Mouse (Mus musculus) heart, postnatal 14 days (tissue): ENCODE data around the gene Zswim3. TPM values are rescaled to one million over a fixed set of nuclear protein-coding genes. Genes with fewer than 3 reads are reported as not detected.
"Not testable (repeated sequence)": the region's sequence is repeated elsewhere in the genome, so short reads cannot be mapped to it uniquely, and the experiment has no call there.

Experiments
- DNase-seq, 2 experiments: peaks; one replicate each; pipeline ENCODE4 v3.0.0; 2021 to 2022
- intact Hi-C: fragments of 180-260 bp; cut with DNase I; formaldehyde crosslinking; loops from one replicate; pipeline ENCODE4 v1.15.1; 2025
- total RNA-seq, 2 experiments: library from RNA; stranded (reverse); gene quantifications; 2 replicates each; pipeline ENCODE4 v1.2.3; 2021

Zswim3 gene
- total RNA-seq, 2 experiments from 2014 or later, result 2.4 to 2.6 TPM

GRCm38 (mm10) chr2:164832032-164832747 lies 27.3 kb downstream of the Zswim3 start:
- intact Hi-C loops, result loop anchor here (2.0 kb wide), 2 partner anchors 47 to 79 kb away; partner anchors contain the start of genes Pcif1 and Zfp335
- DNase-seq, result no peak

GRCm38 (mm10) chr2:164832748-164833301 lies 27.9 kb downstream of the Zswim3 start, which contains the start of gene Ctsa:
TSS of gene Ctsa (plus strand) at chr2:164832873.
- intact Hi-C loops, result loop anchor here (2.0 kb wide), 2 partner anchors 46 to 78 kb away; partner anchors contain the start of genes Pcif1 and Zfp335

GRCm38 (mm10) chr2:164833314-164833959 lies 28.5 kb downstream of the Zswim3 start, which contains the start of gene Neurl2:
TSS of gene Neurl2 (minus strand) at chr2:164833456.
- peak; percentile 88 to 93 for DNase-seq
- intact Hi-C loops, result loop anchor here (2.0 kb wide), 2 partner anchors 45 to 77 kb away; partner anchors contain the start of genes Pcif1 and Zfp335

More at GRCm38 (mm10) chr2:164832748-164833301, 27.9 kb downstream of the Zswim3 start, which contains the start of gene Ctsa:
- peak; percentile 82 for DNase-seq

GRCm38 (mm10) chr2:164834531-164834930 lies 29.6 kb downstream of the Zswim3 start:
- peak in 1 of 2 experiments; percentile 21 for DNase-seq
- intact Hi-C loops, result loop anchor here (2.0 kb wide), 1 partner anchor 22 kb away; the partner anchor contains the start of gene Pltp

GRCm38 (mm10) chr2:164835164-164835563 lies 30.3 kb downstream of the Zswim3 start:
- intact Hi-C loops, result loop anchor here (2.0 kb wide), 1 partner anchor 22 kb away; the partner anchor contains the start of gene Pltp
- DNase-seq, result no peak

GRCm38 (mm10) chr2:164845782-164846181 lies 40.9 kb downstream of the Zswim3 start:
- DNase-seq, result no peak
- intact Hi-C loops, result no loop called here

- intact Hi-C loops, result no loop called here
- DNase-seq, result no peak
Measured at GRCm38 (mm10) chr2:164850061-164850460, 45.2 kb downstream of the Zswim3 start.

- DNase-seq, intact Hi-C loops: not testable (repeated sequence)
Measured at GRCm38 (mm10) chr2:164855572-164855971, 50.7 kb downstream of the Zswim3 start.

- intact Hi-C loops, result loop anchor here (2.0 kb wide), 1 partner anchor 22 kb away; no protein-coding TSS in a partner anchor
- DNase-seq, result peak; percentile 40 to 41
Measured at GRCm38 (mm10) chr2:164856309-164857100, 51.6 kb downstream of the Zswim3 start.

GRCm38 (mm10) chr2:164857101-164857821 lies 52.4 kb downstream of the Zswim3 start, which contains the start of gene Pltp:
TSS of gene Pltp (minus strand) at chr2:164857711.
- intact Hi-C loops, result loop anchor here (2.0 kb wide), 1 partner anchor 22 kb away; no protein-coding TSS in a partner anchor

GRCm38 (mm10) chr2:164857842-164858553 lies 53.1 kb downstream of the Zswim3 start:
- no peak for DNase-seq
- intact Hi-C loops, result loop anchor here (2.0 kb wide), 1 partner anchor 23 kb away; no protein-coding TSS in a partner anchor

More at GRCm38 (mm10) chr2:164857101-164857821, 52.4 kb downstream of the Zswim3 start, which contains the start of gene Pltp:
- peak; percentile 66 to 75 for DNase-seq

- intact Hi-C loops, result no loop called here
- no peak for DNase-seq
Measured at GRCm38 (mm10) chr2:164859155-164859554, 54.3 kb downstream of the Zswim3 start.

GRCm38 (mm10) chr2:164859640-164860432 lies 54.9 kb downstream of the Zswim3 start:
- no peak for DNase-seq
- intact Hi-C loops, result no loop called here

- intact Hi-C loops, result no loop called here
- no peak for DNase-seq
Measured at GRCm38 (mm10) chr2:164861094-164861493, 56.2 kb downstream of the Zswim3 start.

- intact Hi-C loops, result no loop called here
- DNase-seq, result peak; percentile 67 to 84
Measured at GRCm38 (mm10) chr2:164862179-164862861, 57.4 kb downstream of the Zswim3 start.

- intact Hi-C loops, DNase-seq: not testable (repeated sequence)
Measured at GRCm38 (mm10) chr2:164863411-164863810, 58.5 kb downstream of the Zswim3 start.

GRCm38 (mm10) chr2:164864593-164864992 lies 59.7 kb downstream of the Zswim3 start:
- intact Hi-C loops, result no loop called here
- DNase-seq, result no peak
